Mouse (Mus musculus) stomach, postnatal 0 days (tissue): ENCODE data around the gene 9130213A22Rik. TPM values are rescaled to one million over a fixed set of nuclear protein-coding genes. Genes with fewer than 3 reads are reported as not detected.
A peak's percentile ranks its signal among the peaks of the same experiment; 100 is the strongest.
"Not testable (repeated sequence)": the region's sequence is repeated elsewhere in the genome, so short reads cannot be mapped to it uniquely, and the experiment has no call there.

Experiments
- ATAC-seq: fragments of 200-750 bp; cut with Nextera tagmentation; 2 replicates; pipeline ENCODE4 v1.8.0; 2017; ENCODE audit not compliant: low FRiP score, low TSS enrichment
- DNase-seq: peaks from one replicate; pipeline ENCODE4 v3.0.0-alpha.2; 2016; ENCODE audit warnings: low spot score
- H3K27ac ChIP-seq: fragments of 300-500 bp; sonication (generic); replicated peaks from 2 replicates; pipeline ENCODE4 v1.5.1; 2014; ENCODE audit warnings: mild to moderate bottlenecking, control low read depth
- H3K27me3 ChIP-seq: fragments of 300-500 bp; sonication (generic); 2 replicates; pipeline ENCODE4 v1.6.1; 2014; ENCODE audit warnings: low read length; ENCODE audit not compliant: control insufficient read depth, insufficient read depth
- H3K36me3 ChIP-seq: fragments of 300-500 bp; sonication (generic); 2 replicates; pipeline ENCODE4 v1.6.1; 2014; ENCODE audit warnings: low read length, mixed read lengths; ENCODE audit not compliant: control insufficient read depth, insufficient read depth
- H3K4me1 ChIP-seq: fragments of 300-500 bp; sonication (generic); replicated peaks from 2 replicates; pipeline ENCODE4 v1.6.1; 2014; ENCODE audit warnings: antibody characterized with exemption; ENCODE audit not compliant: control insufficient read depth, insufficient read depth
- H3K4me2 ChIP-seq: fragments of 300-500 bp; sonication (generic); replicated peaks from 2 replicates; pipeline ENCODE4 v1.6.1; 2014; ENCODE audit warnings: low read depth, mild to moderate bottlenecking, control low read depth, moderate library complexity
- H3K4me3 ChIP-seq: fragments of 300-500 bp; sonication (generic); 2 replicates; pipeline ENCODE4 v1.5.1; 2014; ENCODE audit warnings: low read depth, low read length, control low read depth
- H3K9ac ChIP-seq: fragments of 300-500 bp; sonication (generic); 2 replicates; pipeline ENCODE4 v1.6.1; 2014; ENCODE audit warnings: mild to moderate bottlenecking, low read length, control low read depth, mixed read lengths
- H3K9me3 ChIP-seq: fragments of 300-500 bp; sonication (generic); 2 replicates; pipeline ENCODE4 v1.6.1; 2016; ENCODE audit warnings: low read length; ENCODE audit not compliant: control insufficient read depth
- CTCF ChIP-seq: IDR thresholded peaks from 2 replicates; pipeline ENCODE4 v1.5.1; 2016; ENCODE audit warnings: antibody characterized with exemption, low read depth, mild to moderate bottlenecking, moderate library complexity
- EP300 ChIP-seq: optimal IDR thresholded peaks from 2 replicates; pipeline ENCODE3; 2016; ENCODE audit warnings: antibody characterized with exemption
- WGBS: fragments of 180-500 bp; shearing (Covaris S2); extraction: QIAGEN DNeasy Blood & Tissue Kit; methylation state at CpG from one replicate; pipeline ENCODE4 v1.1.7; 2014; 5-methylcytosine and 5-hydroxymethylcytosine counted together
- polyA plus RNA-seq: library from polyadenylated mRNA; unstranded; fragments of >200 nt; fragmentation: Nextera tagmentation; extraction: Ambion mirVana; gene quantifications from 2 replicates; pipeline ENCODE4 v1.2.1, GENCODE M21; 2015

Gene 9130213A22Rik
- polyA plus RNA-seq, 1 experiment from 2014 or later, result 0.24 TPM

DNA sequence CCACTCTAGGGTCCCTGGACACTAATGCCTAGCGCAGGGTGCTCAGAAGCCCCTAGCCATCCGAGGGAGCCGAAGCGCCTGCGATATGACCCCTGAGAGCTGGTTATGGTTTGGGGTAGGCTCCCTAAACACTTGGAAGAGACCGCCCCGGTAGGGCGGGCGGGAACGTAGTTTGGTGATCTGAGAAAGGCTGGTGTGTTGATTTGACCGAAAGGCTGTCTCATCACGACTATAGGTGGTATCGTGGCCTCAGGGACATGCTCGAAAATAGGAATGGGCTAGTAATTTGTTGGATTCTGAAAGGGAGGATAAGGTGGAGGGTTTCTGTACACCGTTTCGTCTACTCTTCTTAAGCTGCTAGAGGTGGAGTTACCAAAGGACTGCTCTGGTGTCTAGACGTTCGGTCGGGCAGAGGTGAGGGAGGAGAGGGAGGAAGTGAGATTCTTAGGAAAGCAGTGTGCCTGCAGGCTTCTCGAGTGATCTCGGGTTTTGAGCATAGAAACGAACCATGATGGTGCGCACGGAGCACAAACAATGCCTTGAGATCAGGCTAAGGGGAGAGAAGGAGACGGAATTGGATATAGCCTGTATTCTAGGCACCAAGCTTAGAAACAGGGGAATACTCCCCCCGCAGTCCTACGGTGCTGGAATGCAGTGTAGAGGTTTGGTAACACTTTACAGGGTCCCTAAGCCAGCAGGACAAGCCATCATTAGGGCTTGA is 26.7 kb downstream of the 9130213A22Rik start:
- H3K4me2 ChIP-seq, result peak overlapping the region; percentile 70
- no peaks in the 10 kb centered on the region for H3K27me3 ChIP-seq
- WGBS, result under 1% methylated on average over 27 of the region's 27 CpGs
- H3K36me3 ChIP-seq, result peaks cover 6% of the 10 kb centered on the region
- TF ChIP-seq CTCF (no peak), EP300 (no peak)
- no peaks in the 10 kb centered on the region for H3K9me3 ChIP-seq
- peaks cover 8% of the 10 kb centered on the region for H3K4me1 ChIP-seq
- H3K27ac ChIP-seq, result peak overlapping the region; percentile 100
- peak overlapping the region; percentile 99 for H3K9ac ChIP-seq
- DNase-seq (peak; percentile 71), ATAC-seq (no peak)
- H3K4me3 ChIP-seq, result peak overlapping the region; percentile 91

DNA sequence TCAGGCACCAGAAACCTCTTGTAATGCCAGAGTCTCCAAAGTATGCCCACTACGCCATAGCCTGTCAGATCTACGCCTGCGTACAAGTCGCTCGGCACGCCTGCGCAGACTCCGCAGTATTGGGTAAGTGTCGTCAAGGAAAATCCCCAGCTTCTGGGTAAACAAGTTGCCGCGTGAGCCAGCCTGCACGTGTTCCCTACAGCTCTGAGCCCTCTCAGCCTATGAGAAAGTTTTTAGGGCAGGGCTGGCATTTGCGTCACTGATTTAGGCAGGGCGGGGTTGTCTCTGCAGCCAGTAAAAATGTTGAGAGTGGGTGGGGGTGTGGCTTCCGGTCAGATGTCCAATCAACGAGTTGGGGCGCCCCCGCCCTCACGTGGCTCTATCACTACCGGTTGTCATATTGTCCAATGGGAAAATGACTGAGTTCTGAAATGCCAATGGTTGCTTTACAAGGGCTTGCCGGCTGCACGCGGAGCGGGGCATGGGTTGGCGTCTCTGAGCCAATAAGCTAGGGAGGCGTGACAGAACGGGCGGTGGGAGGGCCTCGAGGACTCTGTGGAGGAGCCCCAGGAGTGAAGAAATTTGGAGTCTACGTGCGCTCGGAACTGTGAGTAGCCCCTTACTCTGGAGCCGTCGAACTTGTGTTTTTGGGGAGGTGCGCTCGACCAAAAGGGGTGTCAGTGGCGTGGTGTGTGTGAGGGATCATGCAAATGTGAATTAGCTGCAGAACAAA is 27.5 kb downstream of the 9130213A22Rik start, which contains the start of gene Per1:
Per1 (plus strand) TSS at position 521 of the 733 bp plus-strand sequence.
- WGBS, result under 1% methylated on average over 37 of the region's 37 CpGs

GRCm38 (mm10) chr11:69093856-69094255 is 28.5 kb downstream of the 9130213A22Rik start:
- not testable (repeated sequence) for H3K27me3 ChIP-seq, H3K36me3 ChIP-seq, DNase-seq, ATAC-seq, H3K9ac ChIP-seq, H3K9me3 ChIP-seq, H3K4me3 ChIP-seq, H3K4me2 ChIP-seq
- 82% methylated on average over 7 of the region's 7 CpGs for WGBS
- peak overlapping the region; percentile 89 for H3K27ac ChIP-seq
- peaks cover 15% of the 10 kb centered on the region for H3K4me1 ChIP-seq
- peak; percentile 25; the same call in 1 of the 2 replicates for TF ChIP-seq CTCF

More for the DNA sequence above, 27.5 kb downstream of the 9130213A22Rik start, which contains the start of gene Per1:
- Histone ChIP-seq H3K27ac (peak within 1 kb of the TSS; percentile 100), H3K4me3 (peak within 1 kb of the TSS; percentile 91), H3K9me3 (no peaks in the 10 kb centered on the region), H3K9ac (peak within 1 kb of the TSS; percentile 99), H3K4me1 (peaks cover 10% of the 10 kb centered on the region), H3K27me3 (no peaks in the 10 kb centered on the region), H3K4me2 (peak within 1 kb of the TSS; percentile 70), H3K36me3 (0 out of 2 replicates have a peak, but pooled peaks cover 8% of the 10 kb centered on the region)
- peak; percentile 96 for TF ChIP-seq EP300
- peak; percentile 2; the same call in 1 of the 2 replicates for TF ChIP-seq CTCF
- DNase-seq (peak; percentile 99), ATAC-seq (peak; percentile 87)

DNA sequence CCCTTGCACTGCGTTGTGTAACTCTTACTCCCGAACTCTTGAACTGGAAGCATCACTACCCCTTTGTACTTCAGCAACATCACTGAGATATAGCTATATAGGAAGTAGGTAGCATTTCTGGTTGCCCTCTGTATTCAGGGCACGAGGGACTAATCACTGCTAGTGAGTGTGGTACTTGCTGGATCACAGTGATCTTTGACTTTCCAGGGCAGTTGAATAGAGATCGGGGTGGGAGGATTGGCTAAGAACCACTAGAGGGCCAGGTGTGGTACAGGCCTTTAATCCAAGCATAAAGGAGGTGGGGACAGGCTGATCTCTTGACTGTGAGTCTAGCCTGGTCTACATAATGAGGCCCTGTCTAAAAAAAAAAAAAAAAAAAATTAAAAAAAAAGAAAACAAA is 29.5 kb downstream of the 9130213A22Rik start:
- TF ChIP-seq EP300 (no peak), CTCF (peak; percentile 48)
- 76% methylated on average over 4 of the region's 4 CpGs for WGBS
- Histone ChIP-seq H3K27me3 (no peaks in the 10 kb centered on the region), H3K4me2 (no peak overlapping the region), H3K36me3 (peaks cover 7% of the 10 kb centered on the region; the same call in 1 of the 2 replicates), H3K27ac (peak overlapping the region; percentile 25; the same call in 1 of the 2 replicates), H3K4me3 (no peak overlapping the region), H3K4me1 (peaks cover 9% of the 10 kb centered on the region), H3K9me3 (no peaks in the 10 kb centered on the region), H3K9ac (no peak overlapping the region)
- peak; percentile 31 for DNase-seq
- ATAC-seq, result no peak

GRCm38 (mm10) chr11:69092386-69092751 is 30.0 kb downstream of the 9130213A22Rik start:
- no peak overlapping the region for H3K9ac ChIP-seq
- H3K36me3 ChIP-seq, result peaks cover 7% of the 10 kb centered on the region; the same call in 1 of the 2 replicates
- ATAC-seq, result no peak
- WGBS, result 4% methylated on average over 3 of the region's 3 CpGs
- no peak overlapping the region for H3K4me3 ChIP-seq
- no peaks in the 10 kb centered on the region for H3K27me3 ChIP-seq
- H3K4me1 ChIP-seq, result peaks cover 7% of the 10 kb centered on the region; the same call in 1 of the 2 replicates
- peak overlapping the region; percentile 25; the same call in 1 of the 2 replicates for H3K27ac ChIP-seq
- H3K9me3 ChIP-seq, result no peaks in the 10 kb centered on the region
- peak; percentile 92 for DNase-seq
- no peak for TF ChIP-seq EP300
- TF ChIP-seq CTCF, result peak; percentile 84
- no peak overlapping the region for H3K4me2 ChIP-seq
